Mouse (Mus musculus) cerebellum, adult 2 months (tissue): Measurements from ENCODE around the gene Rtn4ip1.

ENCODE experiments used
- CTCF ChIP-seq: fragments of 200-500 bp; IDR thresholded peaks from 2 replicates; pipeline ENCODE4 v1.5.1; 2011; ENCODE audit warnings: low read depth, mild to moderate bottlenecking, control low read depth, low read length, moderate library complexity, borderline replicate concordance; ENCODE audit not compliant: insufficient read depth
- POLR2A ChIP-seq: fragments of 200-500 bp; IDR thresholded peaks from 2 replicates; pipeline ENCODE4 v1.6.1; 2011; ENCODE audit warnings: low read length, control low read depth, borderline replicate concordance; ENCODE audit not compliant: insufficient read depth

DNA sequence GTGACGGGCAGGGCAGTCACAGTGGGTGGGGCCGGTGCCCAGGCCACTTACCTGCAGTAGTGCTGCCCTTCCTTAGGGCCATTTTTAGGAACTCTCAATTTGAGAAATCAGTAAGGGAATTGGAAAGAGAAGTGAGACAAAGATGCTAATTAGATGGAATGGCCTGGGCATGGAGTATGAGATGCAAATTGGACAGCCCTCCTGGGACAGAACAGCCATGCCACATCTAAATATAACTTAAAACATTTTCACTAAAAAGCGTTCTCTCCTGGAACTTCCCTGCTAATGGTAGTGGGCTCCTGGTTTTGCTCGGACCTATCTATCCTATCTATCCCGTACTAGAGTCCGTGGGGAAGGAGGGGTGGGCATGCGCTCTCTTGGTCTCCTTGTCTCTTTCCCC is 3.3 kb upstream of the Rtn4ip1 start:
- TF ChIP-seq POLR2A: no peak
- TF ChIP-seq CTCF: no peak
